Mouse (Mus musculus): ENCODE measurements around the gene Tle3.

DNA sequence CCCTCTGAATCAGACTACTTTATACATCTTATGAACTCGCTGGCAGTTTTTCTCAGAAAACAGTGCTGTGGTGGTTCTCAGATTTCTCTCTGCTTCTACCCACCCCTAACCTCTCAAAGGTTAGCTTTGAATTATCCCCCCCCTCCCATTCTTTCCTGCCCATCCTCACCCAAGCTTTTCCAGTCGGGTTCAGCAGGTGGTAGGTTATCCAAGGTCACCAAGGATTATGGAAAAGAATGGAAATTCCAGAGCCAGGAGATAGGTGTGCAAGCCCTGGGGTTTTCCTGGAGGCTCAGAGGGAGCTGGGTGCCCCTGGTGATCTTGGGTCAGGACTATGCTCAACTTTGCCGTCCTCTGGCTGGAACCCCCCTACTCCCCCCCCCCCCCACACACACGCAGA lies 5.0 kb upstream of the Tle3 start:
- TF ChIP-seq CTCF (conservative IDR thresholded peaks at IDR 0.05; ENCODE audit: low read length) (no peak), POU5F1 (IDR thresholded peaks at IDR 0.05; ENCODE audit: borderline replicate concordance, low read length) (no peak)
